Mouse (Mus musculus) midbrain, postnatal 0 days (tissue): ENCODE measurements around the gene Nqo2. TPM values are rescaled to one million over a fixed set of nuclear protein-coding genes. Genes with fewer than 3 reads are reported as not detected.

ENCODE experiments used
- ATAC-seq: fragments of 200-750 bp; cut with Nextera tagmentation; 2 replicates; pipeline ENCODE4 v1.8.0; 2017; ENCODE audit warnings: moderate number of reproducible peaks, mild to moderate bottlenecking, moderate TSS enrichment, moderate library complexity; ENCODE audit not compliant: low FRiP score
- DNase-seq: peaks from one replicate; pipeline ENCODE4 v3.0.0-alpha.2; 2015; ENCODE audit warnings: low spot score
- H3K27ac ChIP-seq: fragments of 300-500 bp; sonication (generic); 2 replicates; pipeline ENCODE4 v1.5.1; 2014; ENCODE audit warnings: low read depth, mild to moderate bottlenecking, low read length, mixed read lengths
- H3K27me3 ChIP-seq: fragments of 300-500 bp; sonication (generic); 2 replicates; pipeline ENCODE4 v1.6.1; 2014; ENCODE audit warnings: low read length, control low read depth, mixed read lengths; ENCODE audit not compliant: insufficient read depth
- H3K36me3 ChIP-seq: fragments of 300-500 bp; sonication (generic); 2 replicates; pipeline ENCODE4 v1.6.1; 2014; ENCODE audit warnings: low read length, control low read depth, mixed read lengths; ENCODE audit not compliant: insufficient read depth
- H3K4me1 ChIP-seq: fragments of 300-500 bp; sonication (generic); 2 replicates; pipeline ENCODE4 v1.6.1; 2014; ENCODE audit warnings: mild to moderate bottlenecking, control low read depth, antibody characterized with exemption, low read length, mixed read lengths; ENCODE audit not compliant: insufficient read depth
- H3K4me2 ChIP-seq: fragments of 300-500 bp; sonication (generic); 2 replicates; pipeline ENCODE4 v1.6.1; 2014; ENCODE audit warnings: low read depth, mild to moderate bottlenecking, low read length, mixed read lengths; ENCODE audit not compliant: poor library complexity, severe bottlenecking
- H3K4me3 ChIP-seq: fragments of 300-500 bp; sonication (generic); 2 replicates; pipeline ENCODE4 v1.5.1; 2014; ENCODE audit warnings: low read depth, mild to moderate bottlenecking, low read length, moderate library complexity
- H3K9ac ChIP-seq: fragments of 300-500 bp; sonication (generic); replicated peaks from 2 replicates; pipeline ENCODE4 v1.6.1; 2014; ENCODE audit warnings: mild to moderate bottlenecking, low read length, moderate library complexity, mixed read lengths; ENCODE audit not compliant: poor library complexity, severe bottlenecking
- H3K9me3 ChIP-seq: fragments of 300-500 bp; sonication (generic); 2 replicates; pipeline ENCODE4 v1.6.1; 2016; ENCODE audit warnings: low read length, control low read depth
- CTCF ChIP-seq: IDR thresholded peaks from 2 replicates; pipeline ENCODE4 v1.5.1; 2016; ENCODE audit warnings: antibody characterized with exemption, mild to moderate bottlenecking
- WGBS: fragments of 180-500 bp; shearing (Covaris S2); extraction: QIAGEN DNeasy Blood & Tissue Kit; methylation state at CpG from one replicate; pipeline ENCODE4 v1.1.7; 2014; 5-methylcytosine and 5-hydroxymethylcytosine counted together
- polyA plus RNA-seq: library from polyadenylated mRNA; unstranded; fragments of >200 nt; fragmentation: Nextera tagmentation; extraction: Ambion mirVana; gene quantifications from 2 replicates; pipeline ENCODE4 v1.2.1, GENCODE M21; 2015
- total RNA-seq: library from RNA; depleted of rRNA; stranded (reverse); fragments of >200 nt; gene quantifications from 2 replicates; pipeline ENCODE4 v1.2.3, GENCODE M21; 2014; rRNA removed

Nqo2 gene
- total and polyA plus RNA-seq, 2 experiments from 2014 or later: 5.9 to 7.3 TPM

- Histone ChIP-seq H3K36me3 (peaks cover 18% of the 10 kb centered on the region; the same call in 1 of the 2 replicates), H3K27ac (no peak overlapping the region), H3K9ac (no peak overlapping the region), H3K9me3 (no peaks in the 10 kb centered on the region), H3K4me1 (no peaks in the 10 kb centered on the region), H3K4me2 (no peak overlapping the region), H3K4me3 (no peak overlapping the region), H3K27me3 (no peaks in the 10 kb centered on the region)
- WGBS: 86% methylated on average over 2 of the region's 2 CpGs
- DNase-seq (no peak), ATAC-seq (no peak)
- TF ChIP-seq CTCF: no peak
Observed at GRCm38 (mm10) chr13:34021998-34022397, 57.5 kb downstream of the Nqo2 start.

- Histone ChIP-seq H3K27ac (no peak overlapping the region), H3K4me2 (no peak overlapping the region), H3K4me3 (no peak overlapping the region), H3K4me1 (no peaks in the 10 kb centered on the region), H3K9ac (no peak overlapping the region), H3K27me3 (no peaks in the 10 kb centered on the region), H3K36me3 (peaks cover 35% of the 10 kb centered on the region), H3K9me3 (no peaks in the 10 kb centered on the region)
- ATAC-seq (no peak), DNase-seq (no peak)
- 80% methylated on average over 2 of the region's 2 CpGs for WGBS
- no peak for TF ChIP-seq CTCF
Observed at GRCm38 (mm10) chr13:34032041-34032440, 67.6 kb downstream of the Nqo2 start.

GRCm38 (mm10) chr13:34035424-34035823 is 70.9 kb downstream of the Nqo2 start:
- Histone ChIP-seq H3K9ac (no peak overlapping the region), H3K36me3 (peaks cover 25% of the 10 kb centered on the region), H3K27ac (no peak overlapping the region), H3K27me3 (no peaks in the 10 kb centered on the region), H3K4me2 (no peak overlapping the region), H3K9me3 (no peaks in the 10 kb centered on the region), H3K4me3 (no peak overlapping the region), H3K4me1 (peaks cover 3% of the 10 kb centered on the region; the same call in 1 of the 2 replicates)
- ATAC-seq (no peak), DNase-seq (no peak)
- no peak for TF ChIP-seq CTCF
- WGBS: 81% methylated on average over 3 of the region's 3 CpGs

GRCm38 (mm10) chr13:34036726-34037125 is 72.2 kb downstream of the Nqo2 start:
- no peak for TF ChIP-seq CTCF
- ATAC-seq: no peak

GRCm38 (mm10) chr13:34037172-34038055 is 72.9 kb downstream of the Nqo2 start, which contains the start of gene Bphl:
TSS of gene Bphl (plus strand) at chr13:34037597.
- no peak for TF ChIP-seq CTCF
- no peaks in the 10 kb centered on the region for H3K27me3 ChIP-seq
- H3K4me3 ChIP-seq: peak within 1 kb of the TSS; percentile 75
- H3K36me3 ChIP-seq: peaks cover 18% of the 10 kb centered on the region
- DNase-seq (peak; percentile 98), ATAC-seq (peak; percentile 95)
- H3K4me2 ChIP-seq: peak within 1 kb of the TSS; percentile 83
- WGBS: under 1% methylated on average over 36 of the region's 37 CpGs
- H3K27ac ChIP-seq: peak within 1 kb of the TSS; percentile 88
- peaks cover 3% of the 10 kb centered on the region; the same call in 1 of the 2 replicates for H3K4me1 ChIP-seq
- no peaks in the 10 kb centered on the region for H3K9me3 ChIP-seq
- peak within 1 kb of the TSS; percentile 92 for H3K9ac ChIP-seq

More at GRCm38 (mm10) chr13:34036726-34037125, 72.2 kb downstream of the Nqo2 start:
- Histone ChIP-seq H3K4me1 (peaks cover 3% of the 10 kb centered on the region; the same call in 1 of the 2 replicates), H3K9me3 (no peaks in the 10 kb centered on the region), H3K4me2 (no peak overlapping the region), H3K27ac (peak overlapping the region; percentile 88), H3K36me3 (peaks cover 18% of the 10 kb centered on the region), H3K9ac (no peak overlapping the region), H3K27me3 (no peaks in the 10 kb centered on the region), H3K4me3 (no peak overlapping the region)
- 79% methylated on average over 5 of the region's 5 CpGs for WGBS
- no peak for DNase-seq

- peak overlapping the region; percentile 75 for H3K4me3 ChIP-seq
- peak; percentile 35; the same call in 1 of the 2 replicates for ATAC-seq
- 33% methylated on average over 5 of the region's 5 CpGs for WGBS
- peak overlapping the region; percentile 92 for H3K9ac ChIP-seq
- H3K27me3 ChIP-seq: no peaks in the 10 kb centered on the region
- DNase-seq: no peak
- H3K9me3 ChIP-seq: no peaks in the 10 kb centered on the region
- peak overlapping the region; percentile 88 for H3K27ac ChIP-seq
- H3K36me3 ChIP-seq: peaks cover 12% of the 10 kb centered on the region
- TF ChIP-seq CTCF: no peak
- H3K4me1 ChIP-seq: peaks cover 3% of the 10 kb centered on the region; the same call in 1 of the 2 replicates
- peak overlapping the region; percentile 83 for H3K4me2 ChIP-seq
Observed at GRCm38 (mm10) chr13:34038056-34038432, 73.6 kb downstream of the Nqo2 start.

Other genes starting within 250 kb of the Nqo2 start
- not detected in 2 replicates for gene Serpinb6e, start 121.3 kb upstream of the Nqo2 start, total RNA-seq
- not detected in 2 replicates for gene Serpinb6e, start 121.3 kb upstream of the Nqo2 start, polyA plus RNA-seq
- gene Serpinb6c, start 59.0 kb upstream of the Nqo2 start, total RNA-seq: 0.38 and 5.4 TPM in 2 replicates
- 0.25 and 0.41 TPM in 2 replicates for gene Serpinb6c, start 59.0 kb upstream of the Nqo2 start, polyA plus RNA-seq
- gene Ripk1, start 37.7 kb downstream of the Nqo2 start, total RNA-seq: 7.4 and 10.4 TPM in 2 replicates
- gene Ripk1, start 37.7 kb downstream of the Nqo2 start, polyA plus RNA-seq: 3.2 and 3.7 TPM in 2 replicates
- 49.7 and 58.5 TPM in 2 replicates for gene Serpinb6a, start 38.1 kb downstream of the Nqo2 start, total RNA-seq
- gene Serpinb6a, start 38.1 kb downstream of the Nqo2 start, polyA plus RNA-seq: 38.7 and 38.8 TPM in 2 replicates
- 37.0 and 42.7 TPM in 2 replicates for gene Bphl, start 72.9 kb downstream of the Nqo2 start, total RNA-seq
- 46.4 and 47.7 TPM in 2 replicates for gene Bphl, start 72.9 kb downstream of the Nqo2 start, polyA plus RNA-seq
- gene Tubb2a, start 113.3 kb downstream of the Nqo2 start, total RNA-seq: 5,907 and 6,629 TPM in 2 replicates
- 4,276 and 4,687 TPM in 2 replicates for gene Tubb2a, start 113.3 kb downstream of the Nqo2 start, polyA plus RNA-seq
- 4,904 and 4,995 TPM in 2 replicates for gene Tubb2b, start 165.8 kb downstream of the Nqo2 start, total RNA-seq
- 937 and 994 TPM in 2 replicates for gene Tubb2b, start 165.8 kb downstream of the Nqo2 start, polyA plus RNA-seq
- gene Psmg4, start 198.3 kb downstream of the Nqo2 start, total RNA-seq: 36.5 and 99.5 TPM in 2 replicates
- 82.0 and 87.7 TPM in 2 replicates for gene Psmg4, start 198.3 kb downstream of the Nqo2 start, polyA plus RNA-seq